Mouse (Mus musculus): ENCODE measurements around the gene Ndufb10.

GRCm38 (mm10) chr17:24746986-24747385 is 22.7 kb upstream of the Ndufb10 start:
- no peak for TF ChIP-seq CTCF (IDR thresholded peaks at IDR 0.05; ENCODE audit: control insufficient read depth, insufficient read depth, insufficient read length)
- TF ChIP-seq USF1 (IDR thresholded peaks at IDR 0.05; ENCODE audit: low read depth) = no peak
- no peak for TF ChIP-seq MAX (IDR thresholded peaks at IDR 0.05)
